Mouse (Mus musculus) c-Kit-positive CD71-positive TER-119-negative erythroid progenitor cells, embryonic 14.5 days (primary cell): ENCODE data around the gene Cdc25b.

Experiments used
- DNase-seq: peaks from one replicate; pipeline ENCODE4 v3.0.0-alpha.2; 2013; ENCODE audit warnings: low read depth

The Cdc25b gene

DNA sequence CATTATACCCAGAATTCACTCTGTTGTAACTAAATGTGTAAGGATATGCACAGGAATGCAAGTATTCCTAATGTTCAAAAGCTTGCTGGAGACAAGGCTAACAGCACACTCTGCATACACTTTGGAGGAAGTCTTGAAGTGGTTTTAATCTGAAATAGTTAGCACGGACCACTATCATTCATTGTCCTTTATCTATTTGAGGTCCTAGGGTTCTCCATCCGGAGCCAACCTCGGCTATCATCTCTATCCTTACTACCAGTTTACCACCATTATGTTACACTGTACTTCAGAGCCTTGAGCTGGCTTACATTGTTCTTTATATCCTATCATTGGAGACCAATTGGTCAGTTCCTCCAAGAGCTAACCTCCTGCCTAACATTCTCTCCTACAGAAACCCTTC is 40.5 kb downstream of the Cdc25b start:
- no peak for DNase-seq

- no peak for DNase-seq
Observed at GRCm38 (mm10) chr2:131232558-131232957, 45.8 kb downstream of the Cdc25b start.

DNA sequence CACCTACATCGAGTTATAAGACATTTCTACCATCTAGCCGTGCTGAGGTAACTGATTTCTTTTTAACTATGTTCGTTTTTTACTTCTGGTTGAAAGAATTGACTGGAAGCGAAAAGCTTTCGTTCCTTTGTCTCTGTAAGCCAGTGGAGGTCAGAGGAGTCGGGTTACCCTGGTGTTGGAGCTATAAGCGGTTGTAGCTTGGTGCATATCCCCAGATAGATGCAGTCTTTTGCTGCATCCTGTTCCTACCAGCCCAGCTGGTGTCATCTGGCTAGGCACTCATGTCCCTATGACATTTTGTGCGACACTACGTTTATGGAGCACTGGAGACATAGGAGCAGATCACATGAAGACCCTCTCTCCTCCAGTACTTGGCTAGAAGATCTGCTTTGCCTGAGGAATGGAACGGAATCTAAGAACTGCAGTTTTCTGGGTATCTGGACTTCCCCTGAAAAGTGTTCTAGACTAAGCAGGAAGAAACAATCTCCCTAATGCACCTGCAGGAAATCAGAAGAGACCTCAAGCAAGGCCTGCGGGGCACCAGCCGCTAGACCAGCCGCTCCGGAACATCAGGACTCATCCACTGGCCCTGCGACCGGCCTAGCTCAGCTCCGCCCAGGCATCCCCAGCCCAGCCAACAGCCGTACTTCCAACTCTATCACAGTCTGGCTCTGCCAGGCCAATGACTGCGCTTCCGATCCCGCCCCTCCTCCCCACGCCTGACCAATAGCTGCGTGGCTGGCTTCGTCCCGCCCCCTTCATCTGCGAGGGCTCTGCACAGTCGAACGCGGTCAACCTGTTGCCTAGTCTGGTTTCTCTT is 46.8 kb downstream of the Cdc25b start, which contains the start of gene Mavs:
Mavs (plus strand) TSS at position 757 of the 820 bp plus-strand sequence.
- peak; percentile 87 for DNase-seq

GRCm38 (mm10) chr2:131234127-131234650 is 47.4 kb downstream of the Cdc25b start:
- DNase-seq = no peak

GRCm38 (mm10) chr2:131234970-131235635 is 48.4 kb downstream of the Cdc25b start:
- DNase-seq = no peak

DNA sequence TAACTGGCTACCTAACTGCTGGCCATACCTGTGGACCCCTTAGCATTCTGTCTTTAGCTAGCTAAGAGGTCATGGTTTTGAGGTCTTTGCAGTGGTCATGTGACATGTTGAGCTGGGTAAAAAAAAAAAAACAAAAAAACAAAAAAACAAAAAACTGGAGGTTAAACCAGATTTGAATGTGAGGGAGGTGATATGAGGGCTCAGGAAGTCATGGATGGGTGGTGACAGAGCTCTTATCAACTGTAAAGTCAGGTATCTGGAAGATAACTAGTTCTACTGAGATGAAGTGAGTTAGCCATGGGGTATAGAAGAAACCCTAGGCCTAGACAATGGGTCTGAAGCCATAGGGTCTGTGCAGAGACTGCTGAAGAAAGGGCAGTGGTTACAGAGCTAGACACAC is 55.4 kb downstream of the Cdc25b start:
- no peak for DNase-seq

DNA sequence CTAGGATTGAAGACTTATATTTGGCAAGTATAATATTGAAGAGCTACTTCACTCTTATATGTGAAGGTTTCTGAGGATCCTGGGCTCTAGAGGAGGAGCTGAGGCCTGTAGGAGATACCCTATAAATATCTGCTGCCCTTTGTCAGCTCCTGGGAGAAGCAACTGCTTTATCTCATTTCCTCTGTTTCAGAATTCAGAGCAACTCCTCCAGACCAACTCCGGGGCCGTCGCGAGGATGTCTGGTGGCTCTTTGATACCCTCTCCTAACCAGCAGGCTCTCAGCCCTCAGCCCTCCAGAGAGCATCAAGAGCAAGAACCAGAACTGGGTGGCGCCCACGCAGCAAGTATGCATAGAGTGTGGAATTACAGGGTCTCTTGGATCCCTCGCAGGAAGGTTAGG is 56.2 kb downstream of the Cdc25b start:
- no peak for DNase-seq
